Mouse (Mus musculus) CH12.LX (cell line): Measurements from ENCODE around the gene Gm17268. TPM values are rescaled to one million over a fixed set of nuclear protein-coding genes. Genes with fewer than 3 reads are reported as not detected.

Experiments
- DNase-seq: peaks from one replicate; pipeline ENCODE4 v3.0.0-alpha.2; 2013; ENCODE audit errors: extremely low read depth
- H3K27ac ChIP-seq: 2 replicates; pipeline ENCODE4 v1.5.1; 2012; ENCODE audit warnings: low read depth, mild to moderate bottlenecking, control low read depth, moderate library complexity; ENCODE audit not compliant: insufficient read depth
- H3K27me3 ChIP-seq: replicated peaks from 2 replicates; pipeline ENCODE3; 2012; ENCODE audit warnings: inconsistent platforms
- H3K36me3 ChIP-seq, 2 experiments: replicated peaks in 1 of 2; 2 replicates each; pipeline versions ENCODE3 to v1.6.1; 2012; ENCODE audit warnings: inconsistent platforms in 1 of 2, low read length in 1 of 2, mild to moderate bottlenecking in 1 of 2, mixed read lengths in 1 of 2, moderate library complexity in 1 of 2; ENCODE audit not compliant: control insufficient read depth in 1 of 2, insufficient read depth in 1 of 2
- H3K4me1 ChIP-seq, 2 experiments: 2 replicates each; pipeline ENCODE4 v1.6.1; 2012; ENCODE audit warnings: inconsistent platforms in 1 of 2, moderate library complexity in 1 of 2; ENCODE audit not compliant: insufficient read depth in 2 of 2, control insufficient read depth in 1 of 2
- H3K4me2 ChIP-seq: 2 replicates; pipeline ENCODE4 v1.6.1; 2012; ENCODE audit warnings: low read depth, mild to moderate bottlenecking, control low read depth; ENCODE audit not compliant: poor library complexity, insufficient read depth, severe bottlenecking
- H3K4me3 ChIP-seq, 3 experiments: fragments of 150-350 bp in 1 of 3; sonication (generic) in 1 of 3; replicated peaks in 1 of 3; 2 replicates each; pipeline versions ENCODE3 to v1.5.1; 2011 to 2012; ENCODE audit warnings: low read depth in 2 of 3, low read length in 2 of 3, mild to moderate bottlenecking in 2 of 3, moderate library complexity in 2 of 3, control low read depth in 1 of 3, improper control_type of control experiment in 1 of 3, inconsistent platforms in 1 of 3, mixed read lengths in 1 of 3; ENCODE audit not compliant: poor library complexity in 1 of 3
- H3K79me2 ChIP-seq: replicated peaks from 2 replicates; pipeline ENCODE4 v1.6.1; 2012; ENCODE audit warnings: mild to moderate bottlenecking, moderate library complexity; ENCODE audit not compliant: control insufficient read depth, poor library complexity, insufficient read depth, severe bottlenecking; ENCODE audit errors: extremely low read depth
- H3K9ac ChIP-seq: 2 replicates; pipeline ENCODE4 v1.6.1; 2012; ENCODE audit warnings: low read depth, mild to moderate bottlenecking, control low read depth, moderate library complexity; ENCODE audit not compliant: insufficient read depth
- H3K9me3 ChIP-seq: replicated peaks from 2 replicates; pipeline ENCODE3; 2012; ENCODE audit warnings: low read length, inconsistent platforms, mixed read lengths
- BHLHE40 ChIP-seq: IDR thresholded peaks from 2 replicates; pipeline ENCODE4 v1.6.1; 2011; ENCODE audit warnings: mild to moderate bottlenecking, low read depth, low read length, improper control_type of control experiment
- CHD1 ChIP-seq: IDR thresholded peaks from 2 replicates; pipeline ENCODE4 v1.6.1; 2012; ENCODE audit warnings: low read depth, low read length, improper control_type of control experiment, inconsistent platforms
- CTCF ChIP-seq, 2 experiments: IDR thresholded peaks in 1 of 2; conservative IDR thresholded peaks in 1 of 2; 2 replicates each; pipeline ENCODE4 v1.5.1; 2011 to 2012; ENCODE audit warnings: low read depth in 2 of 2, low read length in 2 of 2, improper control_type of control experiment in 1 of 2, inconsistent platforms in 1 of 2, mild to moderate bottlenecking in 1 of 2, moderate library complexity in 1 of 2
- E2F4 ChIP-seq: IDR thresholded peaks from 2 replicates; pipeline ENCODE4 v1.6.1; 2011; ENCODE audit warnings: low read depth, low read length, improper control_type of control experiment; ENCODE audit not compliant: insufficient replicate concordance
- EP300 ChIP-seq: IDR thresholded peaks from 2 replicates; pipeline ENCODE4 v1.6.1; 2011; ENCODE audit warnings: low read length, improper control_type of control experiment
- IRF4 ChIP-seq: IDR thresholded peaks from 2 replicates; pipeline ENCODE4 v1.6.1; 2014; ENCODE audit warnings: low read depth, mild to moderate bottlenecking, inconsistent platforms, low read length, improper control_type of control experiment
- MAX ChIP-seq: IDR thresholded peaks from 2 replicates; pipeline ENCODE4 v1.6.1; 2011; ENCODE audit warnings: low read length, improper control_type of control experiment
- MXI1 ChIP-seq: IDR thresholded peaks from 2 replicates; pipeline ENCODE4 v1.6.1; 2011; ENCODE audit warnings: mild to moderate bottlenecking, low read depth, low read length, improper control_type of control experiment
- MYC ChIP-seq: IDR thresholded peaks from 2 replicates; pipeline ENCODE4 v1.6.1; 2011; ENCODE audit warnings: low read depth, mild to moderate bottlenecking, improper control_type of control experiment, low read length
- NELFE ChIP-seq: IDR thresholded peaks from 2 replicates; pipeline ENCODE4 v1.6.1; 2011; ENCODE audit warnings: low read depth, low read length, improper control_type of control experiment
- PAX5 ChIP-seq: IDR thresholded peaks from 2 replicates; pipeline ENCODE4 v1.6.1; 2012; ENCODE audit warnings: low read length, inconsistent platforms, mixed read lengths
- POLR2A ChIP-seq: IDR thresholded peaks from 2 replicates; pipeline ENCODE4 v1.6.1; 2011; ENCODE audit warnings: low read depth, mild to moderate bottlenecking, improper control_type of control experiment, low read length
- RAD21 ChIP-seq: IDR thresholded peaks from 2 replicates; pipeline ENCODE4 v1.6.1; 2011; ENCODE audit warnings: low read depth, mild to moderate bottlenecking, low read length, improper control_type of control experiment, moderate library complexity
- RCOR1 ChIP-seq: conservative IDR thresholded peaks from 2 replicates; pipeline ENCODE4 v1.6.1; 2012; ENCODE audit warnings: low read depth, mild to moderate bottlenecking, inconsistent platforms, low read length, improper control_type of control experiment
- SIN3A ChIP-seq: IDR thresholded peaks from 2 replicates; pipeline ENCODE4 v1.6.1; 2012; ENCODE audit warnings: low read length, improper control_type of control experiment, inconsistent platforms
- SMC3 ChIP-seq: IDR thresholded peaks from 2 replicates; pipeline ENCODE4 v1.6.1; 2011; ENCODE audit warnings: low read depth, low read length, improper control_type of control experiment
- TBP ChIP-seq: conservative IDR thresholded peaks from 2 replicates; pipeline ENCODE4 v1.6.1; 2011; ENCODE audit warnings: low read depth, low read length, improper control_type of control experiment
- TCF12 ChIP-seq: IDR thresholded peaks from 2 replicates; pipeline ENCODE4 v1.6.1; 2014; ENCODE audit warnings: low read depth, mild to moderate bottlenecking, inconsistent platforms, low read length, improper control_type of control experiment
- UBTF ChIP-seq: IDR thresholded peaks from 2 replicates; pipeline ENCODE4 v1.6.1; 2012; ENCODE audit warnings: low read depth, mild to moderate bottlenecking, inconsistent platforms, low read length, improper control_type of control experiment, moderate library complexity
- USF1 ChIP-seq: IDR thresholded peaks from 2 replicates; pipeline ENCODE4 v1.6.1; 2014; ENCODE audit warnings: low read depth, mild to moderate bottlenecking, inconsistent platforms, low read length, improper control_type of control experiment
- USF2 ChIP-seq: conservative IDR thresholded peaks from 2 replicates; pipeline ENCODE4 v1.6.1; 2011; ENCODE audit warnings: low read depth, low read length, improper control_type of control experiment
- ZKSCAN1 ChIP-seq: IDR thresholded peaks from 2 replicates; pipeline ENCODE4 v1.6.1; 2012; ENCODE audit warnings: low read depth, inconsistent platforms, low read length, improper control_type of control experiment, borderline replicate concordance
- ZMIZ1 ChIP-seq: IDR thresholded peaks from 2 replicates; pipeline ENCODE4 v1.6.1; 2012; ENCODE audit warnings: low read depth, mild to moderate bottlenecking, inconsistent platforms, low read length, improper control_type of control experiment
- ZNF384 ChIP-seq: IDR thresholded peaks from 2 replicates; pipeline ENCODE4 v1.6.1; 2012; ENCODE audit warnings: low read depth, low read length, improper control_type of control experiment, inconsistent platforms
- dilution Hi-C: fragments of 300-500 bp; cut with MboI; formaldehyde crosslinking; loops from 2 replicates; pipeline ENCODE4 v1.14.3; 2020; ENCODE audit warnings: low sequenced_read_pairs; ENCODE audit not compliant: extremely low pct_unique_long_range_greater_than_20kb, extremely low pct_ligation_motif_present
- in situ Hi-C: fragments of 300-500 bp; cut with MboI; formaldehyde crosslinking; loops from 3 replicates; pipeline ENCODE4 v1.14.3; 2019; ENCODE audit warnings: low sequenced_read_pairs, low pct_ligation_motif_present, low pct_unique_long_range_greater_than_20kb, mixed read lengths
- polyA plus RNA-seq: library from polyadenylated mRNA; unstranded; fragments of >175 nt; gene quantifications from 2 replicates; pipeline ENCODE4 v1.2.1, GENCODE M21; 2012; ENCODE audit warnings: low read depth; ENCODE audit not compliant: insufficient read length
- total RNA-seq, 2 experiments: library from RNA; depleted of rRNA; stranded (reverse); fragments of 300-350 nt in 1 of 2; fragments of >200 nt in 1 of 2; gene quantifications; 2 replicates each; pipeline ENCODE4 v1.2.3; 2012 to 2014

Gene Gm17268
- total and polyA plus RNA-seq, 3 experiments: not detected

DNA sequence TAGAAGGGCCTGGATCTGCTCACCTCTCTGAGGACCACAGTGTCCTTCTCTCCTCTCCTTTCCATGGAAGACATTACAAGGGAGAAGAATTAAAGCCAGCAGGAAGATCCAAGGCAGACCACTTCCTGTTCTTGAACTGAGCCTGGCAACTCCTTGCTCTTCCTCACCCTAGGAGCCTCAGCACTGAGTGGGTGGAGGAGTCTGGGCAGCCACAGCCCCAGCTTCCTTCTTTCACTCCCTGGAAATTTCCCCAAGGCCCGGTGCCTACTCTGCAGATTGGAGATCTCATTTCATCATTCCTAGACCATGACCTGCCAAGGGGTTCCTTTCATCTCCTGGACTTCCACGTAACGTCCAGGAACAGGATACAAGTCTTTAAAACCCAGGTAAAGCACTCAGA lies 34.6 kb upstream of the Gm17268 start:
- peaks cover 3% of the 10 kb centered on the region for H3K9me3 ChIP-seq
- no peak for TF ChIP-seq POLR2A
- TF ChIP-seq USF1: no peak
- no peak for TF ChIP-seq RCOR1
- TF ChIP-seq USF2: no peak
- TF ChIP-seq CHD1: no peak
- no peak for TF ChIP-seq PAX5
- TF ChIP-seq EP300: no peak
- no peak for TF ChIP-seq MXI1
- TF ChIP-seq TCF12: no peak
- no peak for TF ChIP-seq ZMIZ1
- TF ChIP-seq CTCF (conservative IDR thresholded peaks at IDR 0.05 in 1 of 2, IDR thresholded peaks at IDR 0.05 in 1 of 2; ENCODE audit: low read depth in 2 of 2, low read length in 2 of 2): no peak; a peak in 1 of 4 replicates
- TF ChIP-seq BHLHE40: no peak
- no peak for TF ChIP-seq TBP
- no peak for TF ChIP-seq SIN3A
- TF ChIP-seq NELFE: no peak
- no peak for TF ChIP-seq UBTF
- no peak for TF ChIP-seq E2F4
- TF ChIP-seq ZKSCAN1: no peak
- H3K27me3 ChIP-seq: peaks cover 30% of the 10 kb centered on the region
- H3K36me3 ChIP-seq: no peaks in the 10 kb centered on the region
- dilution Hi-C loops: no loop called here
- H3K79me2 ChIP-seq: no peaks in the 10 kb centered on the region
- peaks cover 0 to 4% of the 10 kb centered on the region in 2 experiments; a peak in 2 of 4 replicates for H3K4me1 ChIP-seq
- no peak for DNase-seq
- H3K4me2 ChIP-seq: no peak overlapping the region
- in situ Hi-C loops: loop anchor here (10.0 kb wide), 1 partner anchor 102 kb away; no protein-coding TSS in a partner anchor
- H3K27ac ChIP-seq: no peak overlapping the region
- no peak overlapping the region for H3K9ac ChIP-seq
- H3K4me3 ChIP-seq: no peak overlapping the region

GRCm38 (mm10) chr11:82072374-82072773 lies 34.0 kb upstream of the Gm17268 start:
- Histone ChIP-seq H3K79me2 (no peaks in the 10 kb centered on the region), H3K27me3 (peaks cover 24% of the 10 kb centered on the region), H3K36me3 (no peaks in the 10 kb centered on the region), H3K9me3 (peaks cover 3% of the 10 kb centered on the region), H3K4me2 (no peak overlapping the region), H3K27ac (no peak overlapping the region), H3K4me1 (peaks cover 0 to 4% of the 10 kb centered on the region in 2 experiments; a peak in 2 of 4 replicates), H3K9ac (no peak overlapping the region), H3K4me3 (no peak overlapping the region)
- DNase-seq: peak; percentile 35
- in situ Hi-C loops (loop anchor here (10.0 kb wide), 1 partner anchor 102 kb away; no protein-coding TSS in a partner anchor), dilution Hi-C loops (no loop called here)
- TF ChIP-seq SMC3 (peak; percentile 73), BHLHE40 (peak; percentile 66), CTCF (conservative IDR thresholded peaks at IDR 0.05 in 1 of 2, IDR thresholded peaks at IDR 0.05 in 1 of 2; ENCODE audit: low read depth in 2 of 2, low read length in 2 of 2) (peak in 1 of 2 experiments; percentile 77; a peak in 3 of 4 replicates), MAX (no peak; the same call in 1 of the 2 replicates), RAD21 (peak; percentile 63), IRF4 (0 out of 2 replicates have a peak, but pooled peaks have one; percentile 11), MYC (0 out of 2 replicates have a peak, but pooled peaks have one; percentile 24), ZNF384 (no peak)
